Mouse (Mus musculus) lung, postnatal 0 days (tissue): ENCODE results near the gene Nisch.

ENCODE experiments used
- CTCF ChIP-seq: IDR thresholded peaks from 2 replicates; pipeline ENCODE4 v1.5.1; 2016; ENCODE audit warnings: antibody characterized with exemption, mild to moderate bottlenecking
- EP300 ChIP-seq: IDR thresholded peaks from 2 replicates; pipeline ENCODE4 v1.6.1; 2016; ENCODE audit warnings: antibody characterized with exemption, mild to moderate bottlenecking, control low read depth

DNA sequence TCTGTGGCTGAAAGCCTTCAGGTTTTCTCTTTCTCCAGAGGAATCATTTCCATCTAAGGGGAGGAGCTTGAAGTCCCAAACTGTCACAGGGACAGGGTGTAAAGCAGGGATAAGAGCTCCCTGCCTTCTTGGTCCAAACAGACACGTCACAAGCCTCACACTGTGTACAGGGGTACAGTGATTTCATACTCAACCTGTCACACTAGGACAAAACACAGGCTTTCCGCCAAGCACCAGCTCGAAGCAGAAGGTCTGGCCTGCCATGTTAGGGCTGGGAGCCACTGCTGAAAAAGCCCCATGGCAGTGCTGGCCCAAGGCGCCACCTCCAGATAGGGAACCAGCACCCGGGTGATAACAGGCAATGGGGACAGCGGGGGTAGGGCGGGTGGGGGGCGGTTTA is 52.7 kb downstream of the Nisch start:
- no peak for TF ChIP-seq CTCF
- no peak for TF ChIP-seq EP300
